Mouse (Mus musculus) left cerebral cortex, adult 2 months (tissue): Measurements from ENCODE around the gene Pbp2. TPM values are rescaled to one million over a fixed set of nuclear protein-coding genes. Genes with fewer than 3 reads are reported as not detected.

ENCODE experiments used
- DNase-seq, 2 experiments: peaks; one replicate each; pipeline ENCODE4 v3.0.0; 2021 to 2022; ENCODE audit warnings: low spot score in 2 of 2, mixed read lengths in 1 of 2; ENCODE audit errors: extremely low spot score in 1 of 2
- H3K27ac ChIP-seq: fragments of 200-600 bp; 2 replicates; pipeline ENCODE4 v1.8.1; 2022
- H3K4me3 ChIP-seq: fragments of 200-600 bp; 2 replicates; pipeline ENCODE4 v1.8.1; 2022
- CTCF ChIP-seq: fragments of 200-600 bp; IDR thresholded peaks from 2 replicates; pipeline ENCODE4 v1.8.1; 2022; ENCODE audit warnings: antibody characterized with exemption, mild to moderate bottlenecking, moderate library complexity
- intact Hi-C: fragments of 180-260 bp; cut with DNase I; formaldehyde crosslinking; loops from one replicate; pipeline ENCODE4 v1.15.1; 2025
- total RNA-seq, 2 experiments: library from RNA; stranded (reverse); gene quantifications; 2 replicates each; pipeline ENCODE4 v1.2.3; 2021

Pbp2 gene
- total RNA-seq, 2 experiments from 2014 or later, result 0.28 to 0.54 TPM

- DNase-seq, result no peak
- no peak for TF ChIP-seq CTCF
- no peak overlapping the region for H3K4me3 ChIP-seq
- H3K27ac ChIP-seq, result no peak overlapping the region
- intact Hi-C loops, result no loop called here
Measured at GRCm38 (mm10) chr6:135267221-135267620, 43.0 kb downstream of the Pbp2 start.

GRCm38 (mm10) chr6:135266056-135266455, 44.1 kb downstream of the Pbp2 start:
- TF ChIP-seq CTCF, result no peak
- Histone ChIP-seq H3K4me3 (no peak overlapping the region), H3K27ac (no peak overlapping the region)
- DNase-seq, result no peak
- intact Hi-C loops, result no loop called here

- peak; percentile 20 for TF ChIP-seq CTCF
- DNase-seq, result no peak
- intact Hi-C loops, result no loop called here
- H3K4me3 ChIP-seq, result no peak overlapping the region
- H3K27ac ChIP-seq, result no peak overlapping the region
Measured at GRCm38 (mm10) chr6:135264136-135264535, 46.1 kb downstream of the Pbp2 start.

DNA sequence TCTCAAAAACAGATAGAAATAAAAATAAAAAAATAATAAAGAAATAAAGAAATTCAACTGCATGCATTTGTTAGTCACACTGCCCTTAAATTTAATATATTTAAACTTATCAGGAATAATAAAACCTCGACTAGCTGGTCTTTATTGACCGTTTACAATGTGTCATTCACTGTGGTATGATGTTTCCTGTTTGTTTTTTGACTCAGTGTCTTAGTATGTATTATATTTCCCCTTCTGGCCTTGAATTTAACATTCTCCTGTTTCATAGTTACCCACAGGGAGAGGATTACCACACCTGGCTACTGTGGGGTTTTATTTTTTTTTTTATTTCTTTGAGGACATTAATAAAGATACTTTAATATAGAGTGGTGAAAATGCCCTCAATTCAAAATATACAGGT, 47.6 kb downstream of the Pbp2 start:
- TF ChIP-seq CTCF, result no peak
- no peak for DNase-seq
- intact Hi-C loops, result no loop called here

GRCm38 (mm10) chr6:135261124-135261523, 49.1 kb downstream of the Pbp2 start:
- no peak for DNase-seq
- Histone ChIP-seq H3K4me3 (no peak overlapping the region), H3K27ac (no peak overlapping the region)
- intact Hi-C loops, result no loop called here
- no peak for TF ChIP-seq CTCF

More for the DNA sequence above, 47.6 kb downstream of the Pbp2 start:
- Histone ChIP-seq H3K27ac (no peak overlapping the region), H3K4me3 (no peak overlapping the region)

DNA sequence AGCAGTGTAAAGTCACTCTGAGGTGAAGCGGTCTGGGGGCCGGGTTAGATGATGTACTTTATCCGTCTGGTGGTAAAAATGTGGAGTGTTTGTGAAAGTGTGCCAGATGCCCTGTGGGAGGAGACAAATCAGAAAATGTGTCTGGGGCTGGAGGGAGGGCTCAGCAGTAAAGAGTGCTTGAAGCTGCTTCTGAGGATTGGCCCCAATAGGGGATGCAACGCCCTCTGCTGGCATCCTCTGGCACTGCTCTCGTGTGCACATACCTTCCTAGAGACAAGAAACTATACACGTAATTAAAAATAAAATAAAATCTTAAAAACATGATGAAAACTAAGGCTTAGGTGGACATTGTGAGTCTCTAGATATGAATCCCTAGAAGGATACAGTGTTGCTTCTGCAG, 49.8 kb downstream of the Pbp2 start:
- no peak overlapping the region for H3K4me3 ChIP-seq
- no peak for DNase-seq
- intact Hi-C loops, result no loop called here
- no peak; the same call in 1 of the 2 replicates for TF ChIP-seq CTCF
- no peak overlapping the region for H3K27ac ChIP-seq

Other genes with a start within 250 kb of the Pbp2 start
- under 1 TPM; 0.38 to 0.65 TPM for gene Gprc5a, start 244.8 kb downstream of the Pbp2 start, total RNA-seq
- under 1 TPM in 1 of 2 experiments, not detected in 1; 0.26 TPM for gene Gprc5d, start 192.1 kb downstream of the Pbp2 start, total RNA-seq
- gene Fam234b, start 112.4 kb downstream of the Pbp2 start, total RNA-seq, result 100 to 1,000 TPM; 167 to 178 TPM
- gene Hebp1, start 112.4 kb downstream of the Pbp2 start, total RNA-seq, result 10 to 100 TPM; 45.3 to 46.9 TPM
- gene Gsg1, start 56.1 kb downstream of the Pbp2 start, total RNA-seq, result not detected
- 1 to 10 TPM; 2.6 TPM for gene Emp1, start 52.1 kb upstream of the Pbp2 start, total RNA-seq